8 mouse cellular contexts compared by ENCODE assay signal in the genomic region with DNA sequence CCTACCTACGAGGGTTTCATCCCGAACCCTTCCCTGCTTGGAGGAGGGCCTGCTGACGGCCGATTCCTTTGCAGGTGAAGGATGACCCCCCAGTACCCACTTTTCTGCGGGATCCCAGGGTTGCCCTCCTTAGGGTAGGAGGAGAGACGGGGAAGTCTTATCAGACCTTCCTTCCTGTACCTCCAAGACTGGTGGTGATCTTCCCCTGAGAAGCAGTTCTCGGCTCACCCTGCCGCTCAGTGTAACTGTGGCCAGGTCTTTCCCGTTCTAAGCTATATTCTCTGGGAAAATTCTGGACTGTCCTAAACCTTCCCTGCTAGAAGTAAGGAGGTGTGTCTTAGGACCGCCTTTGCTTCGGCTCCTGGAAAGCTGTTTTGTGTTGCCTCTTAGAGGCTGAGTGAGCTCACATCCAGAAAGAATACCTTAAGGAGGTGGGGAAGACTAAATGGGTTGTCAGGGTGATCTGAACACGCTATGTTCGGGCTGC. TPM values are rescaled to one million over a fixed set of nuclear protein-coding genes. Genes with fewer than 3 reads are reported as not detected.
A peak's percentile ranks its signal among the peaks of the same experiment; 100 is the strongest.
DNase-seq lines count a peak whose midpoint lies in the region; ATAC-seq and TF ChIP-seq lines count a peak whose summit lies in the region.

No protein-coding gene starts in this region.

- intact Hi-C loops in gastrocnemius, postnatal 36 days (cut with DNase I), result no loop called here

- no peak for TF ChIP-seq POLR2A in bone marrow, adult 2 months (IDR thresholded peaks at IDR 0.05; ENCODE audit: borderline replicate concordance, control insufficient read depth, low read depth, low read length)

- under 1% methylated on average over 13 of the region's 13 CpGs for WGBS in kidney, embryonic 14.5 days
- under 1% methylated on average over 13 of the region's 13 CpGs for WGBS in bone marrow, adult 2 months
- under 1% methylated on average over 13 of the region's 13 CpGs for WGBS in heart, embryonic 16.5 days

- H3K9ac ChIP-seq in kidney, embryonic 14.5 days (ENCODE audit: low read depth, low read length), result peak overlapping the region; percentile 85
- H3K9ac ChIP-seq in heart, embryonic 16.5 days (ENCODE audit: low read length), result peak overlapping the region; percentile 90

- no peaks in the 10 kb centered on the region for H3K27me3 ChIP-seq in kidney, embryonic 14.5 days (ENCODE audit: control insufficient read depth, insufficient read depth, low read length)
- no peaks in the 10 kb centered on the region for H3K27me3 ChIP-seq in heart, embryonic 16.5 days (ENCODE audit: control insufficient read depth, insufficient read depth, low read length)

- ATAC-seq in kidney, embryonic 14.5 days (ENCODE audit: low FRiP score, low TSS enrichment), result peak; percentile 12
- peak; percentile 3 for ATAC-seq in heart, embryonic 16.5 days (replicated peaks; ENCODE audit: extremely low read depth, insufficient read depth, low FRiP score)

- peak overlapping the region; percentile 100 for H3K27ac ChIP-seq in kidney, embryonic 14.5 days (ENCODE audit: low read depth, low read length)
- peak overlapping the region; percentile 78 for H3K27ac ChIP-seq in bone marrow, adult 2 months (ENCODE audit: control insufficient read depth, insufficient read depth, low read depth, low read length, poor library complexity)
- peak overlapping the region; percentile 99 for H3K27ac ChIP-seq in heart, embryonic 16.5 days (ENCODE audit: low read length)

- peaks cover 17% of the 10 kb centered on the region for H3K4me1 ChIP-seq in kidney, embryonic 14.5 days (ENCODE audit: control insufficient read depth, insufficient read depth, low read length)
- H3K4me1 ChIP-seq in bone marrow, adult 2 months (ENCODE audit: control insufficient read depth, insufficient read depth, low read length), result peaks cover 3% of the 10 kb centered on the region
- peaks cover 27% of the 10 kb centered on the region for H3K4me1 ChIP-seq in heart, embryonic 16.5 days (ENCODE audit: control insufficient read depth, insufficient read depth, low read length)

- TF ChIP-seq CTCF in bone marrow, adult 2 months (IDR thresholded peaks at IDR 0.05; ENCODE audit: control insufficient read depth, insufficient read depth, low read length), result no peak

- peak overlapping the region; percentile 71 for H3K4me2 ChIP-seq in kidney, embryonic 14.5 days (replicated peaks; ENCODE audit: low read depth, low read length)
- H3K4me2 ChIP-seq in heart, embryonic 16.5 days (ENCODE audit: low read depth, low read length), result peak overlapping the region; percentile 92

- H3K9me3 ChIP-seq in kidney, embryonic 14.5 days (ENCODE audit: control insufficient read depth, low read length), result no peaks in the 10 kb centered on the region
- no peaks in the 10 kb centered on the region for H3K9me3 ChIP-seq in heart, embryonic 16.5 days (replicated peaks; ENCODE audit: control insufficient read depth, low read length)

- H3K4me3 ChIP-seq in kidney, embryonic 14.5 days (ENCODE audit: low read length), result peak overlapping the region; percentile 76
- H3K4me3 ChIP-seq in bone marrow, adult 2 months (replicated peaks; ENCODE audit: control insufficient read depth, low read depth, low read length), result peak overlapping the region; percentile 68
- H3K4me3 ChIP-seq in heart, embryonic 16.5 days (ENCODE audit: low read length), result peak overlapping the region; percentile 81

- DNase-seq in kidney, postnatal 25 days, result no peak
- DNase-seq in lung, postnatal 36 days, result peak; percentile 33
- DNase-seq in right cerebral cortex, adult 2 months (ENCODE audit: low spot score in 2 of 2), result no peak
- DNase-seq in gastrocnemius, postnatal 36 days, result no peak
- no peak for DNase-seq in gastrocnemius, adult 8-10 months (ENCODE audit: low spot score in 2 of 2)

- H3K36me3 ChIP-seq in kidney, embryonic 14.5 days (ENCODE audit: control insufficient read depth, insufficient read depth, low read length), result peaks cover 23% of the 10 kb centered on the region
- H3K36me3 ChIP-seq in heart, embryonic 16.5 days (ENCODE audit: control insufficient read depth, insufficient read depth), result peaks cover 13% of the 10 kb centered on the region

RNA-seq across cellular contexts. Expression of a gene that starts 0.5 kb away (rescaled TPM):
- polyA plus RNA-seq in kidney, embryonic 14.5 days (2014; fragmentation: Nextera tagmentation; extraction: Ambion mirVana), result 82.5 and 101 TPM in 2 replicates
- polyA plus RNA-seq in bone marrow, adult 2 months (2011; ENCODE audit: insufficient read depth, insufficient read length, low replicate concordance, missing spikeins), result 36.6 and 44.1 TPM in 2 replicates
- 40.9 and 44.4 TPM in 2 replicates for polyA plus RNA-seq in heart, embryonic 16.5 days (2015; fragmentation: Nextera tagmentation; extraction: Ambion mirVana)
- 10 to 100 TPM in 1 of 2 experiments, 1 to 10 TPM in 1; 9.2 to 10.6 TPM for total RNA-seq in gastrocnemius, postnatal 36 days (2021)
- 10 to 100 TPM; 12.4 to 18.1 (median 16.4) TPM for total RNA-seq in gastrocnemius, adult 8-10 months (2022)

RNA-seq across cellular contexts. Expression of a gene that starts 0.6 kb away (rescaled TPM):
- 16.4 and 26.7 TPM in 2 replicates for polyA plus RNA-seq in kidney, embryonic 14.5 days (2014; fragmentation: Nextera tagmentation; extraction: Ambion mirVana)
- polyA plus RNA-seq in bone marrow, adult 2 months (2011; ENCODE audit: insufficient read depth, insufficient read length, low replicate concordance, missing spikeins), result 24.2 and 28.6 TPM in 2 replicates
- 9.0 and 10.2 TPM in 2 replicates for polyA plus RNA-seq in heart, embryonic 16.5 days (2015; fragmentation: Nextera tagmentation; extraction: Ambion mirVana)
- 1 to 10 TPM; 4.4 to 6.7 TPM for total RNA-seq in gastrocnemius, postnatal 36 days (2021)
- 1 to 10 TPM; 2.8 to 6.3 (median 5.6) TPM for total RNA-seq in gastrocnemius, adult 8-10 months (2022)

RNA-seq across cellular contexts. Expression of a gene that starts 22.4 kb away (rescaled TPM):
- 0.69 and 0.89 TPM in 2 replicates for polyA plus RNA-seq in kidney, embryonic 14.5 days (2014; fragmentation: Nextera tagmentation; extraction: Ambion mirVana)
- 0.92 TPM in 1 of 2 replicates, not detected in the other for polyA plus RNA-seq in bone marrow, adult 2 months (2011; ENCODE audit: insufficient read depth, insufficient read length, low replicate concordance, missing spikeins)
- polyA plus RNA-seq in heart, embryonic 16.5 days (2015; fragmentation: Nextera tagmentation; extraction: Ambion mirVana), result 207 and 218 TPM in 2 replicates
- total RNA-seq in gastrocnemius, postnatal 36 days (2021), result 100 to 1,000 TPM; 445 to 493 TPM
- total RNA-seq in gastrocnemius, adult 8-10 months (2022), result 100 to 1,000 TPM; 445 to 531 (median 476) TPM

RNA-seq across cellular contexts. Expression of a gene that starts 41.0 kb away (rescaled TPM):
- 1.9 TPM in 2 replicates for polyA plus RNA-seq in kidney, embryonic 14.5 days (2014; fragmentation: Nextera tagmentation; extraction: Ambion mirVana)
- polyA plus RNA-seq in bone marrow, adult 2 months (2011; ENCODE audit: insufficient read depth, insufficient read length, low replicate concordance, missing spikeins), result 307 and 314 TPM in 2 replicates
- 4.6 and 6.1 TPM in 2 replicates for polyA plus RNA-seq in heart, embryonic 16.5 days (2015; fragmentation: Nextera tagmentation; extraction: Ambion mirVana)
- total RNA-seq in gastrocnemius, postnatal 36 days (2021), result not detected
- not detected for total RNA-seq in gastrocnemius, adult 8-10 months (2022)

RNA-seq across cellular contexts. Expression of a gene that starts 44.4 kb away (rescaled TPM):
- 3.5 and 4.7 TPM in 2 replicates for polyA plus RNA-seq in kidney, embryonic 14.5 days (2014; fragmentation: Nextera tagmentation; extraction: Ambion mirVana)
- polyA plus RNA-seq in bone marrow, adult 2 months (2011; ENCODE audit: insufficient read depth, insufficient read length, low replicate concordance, missing spikeins), result 4.3 and 4.7 TPM in 2 replicates
- polyA plus RNA-seq in heart, embryonic 16.5 days (2015; fragmentation: Nextera tagmentation; extraction: Ambion mirVana), result 0.75 and 2.0 TPM in 2 replicates
- not detected for total RNA-seq in gastrocnemius, postnatal 36 days (2021)
- not detected for total RNA-seq in gastrocnemius, adult 8-10 months (2022)

Comparison
In these comparisons a context has a peak if more than half of its experiments do, and no peak if none do; other contexts are left out.
1. RNA of a gene that starts 22.4 kb away (polyA plus RNA-seq): 207 to 218 TPM in heart, embryonic 16.5 days; 0.69 to 0.89 TPM in kidney, embryonic 14.5 days and 0.92 TPM in bone marrow, adult 2 months; every median in the first group is over 100 times any median in the second.
2. Peak in every context shown above with its lines, with median percentiles within 50 percentile points of each other: H3K27ac ChIP-seq and H3K4me3 ChIP-seq.